Mouse (Mus musculus) hindbrain, postnatal 0 days (tissue): ENCODE measurements around the gene Cngb1. TPM values are rescaled to one million over a fixed set of nuclear protein-coding genes. Genes with fewer than 3 reads are reported as not detected.

Source experiments
- ATAC-seq: fragments of 200-750 bp; cut with Nextera tagmentation; 2 replicates; pipeline ENCODE4 v1.8.0; 2017; ENCODE audit warnings: mild to moderate bottlenecking, moderate TSS enrichment, moderate library complexity
- DNase-seq: peaks from one replicate; pipeline ENCODE4 v3.0.0-alpha.2; 2015; ENCODE audit warnings: low spot score
- H3K27ac ChIP-seq: fragments of 300-500 bp; sonication (generic); 2 replicates; pipeline ENCODE4 v1.5.1; 2014; ENCODE audit warnings: mild to moderate bottlenecking
- H3K27me3 ChIP-seq: fragments of 300-500 bp; sonication (generic); 2 replicates; pipeline ENCODE4 v1.6.1; 2014; ENCODE audit warnings: low read length, mixed read lengths; ENCODE audit not compliant: insufficient read depth
- H3K36me3 ChIP-seq: fragments of 300-500 bp; sonication (generic); 2 replicates; pipeline ENCODE4 v1.6.1; 2014; ENCODE audit warnings: low read length, mixed read lengths; ENCODE audit not compliant: insufficient read depth
- H3K4me1 ChIP-seq: fragments of 300-500 bp; sonication (generic); 2 replicates; pipeline ENCODE4 v1.6.1; 2014; ENCODE audit warnings: antibody characterized with exemption, low read length, mixed read lengths; ENCODE audit not compliant: insufficient read depth
- H3K4me2 ChIP-seq: fragments of 300-500 bp; sonication (generic); 2 replicates; pipeline ENCODE4 v1.6.1; 2014; ENCODE audit warnings: low read depth, mild to moderate bottlenecking, low read length, moderate library complexity, mixed read lengths
- H3K4me3 ChIP-seq: fragments of 300-500 bp; sonication (generic); 2 replicates; pipeline ENCODE4 v1.5.1; 2014; ENCODE audit warnings: low read length
- H3K9ac ChIP-seq: fragments of 300-500 bp; sonication (generic); replicated peaks from 2 replicates; pipeline ENCODE4 v1.6.1; 2014; ENCODE audit warnings: mild to moderate bottlenecking, low read length, moderate library complexity, mixed read lengths
- H3K9me3 ChIP-seq: fragments of 300-500 bp; sonication (generic); 2 replicates; pipeline ENCODE4 v1.6.1; 2016; ENCODE audit warnings: low read length, mixed read lengths
- CTCF ChIP-seq: IDR thresholded peaks from 2 replicates; pipeline ENCODE4 v1.5.1; 2016; ENCODE audit warnings: antibody characterized with exemption, control low read depth, low read depth
- WGBS: fragments of 180-500 bp; shearing (Covaris S2); extraction: QIAGEN DNeasy Blood & Tissue Kit; methylation state at CpG from one replicate; pipeline ENCODE4 v1.1.7; 2014; 5-methylcytosine and 5-hydroxymethylcytosine counted together
- polyA plus RNA-seq: library from polyadenylated mRNA; unstranded; fragments of >200 nt; fragmentation: Nextera tagmentation; extraction: Ambion mirVana; gene quantifications from 2 replicates; pipeline ENCODE4 v1.2.1, GENCODE M21; 2015
- total RNA-seq: library from RNA; depleted of rRNA; stranded (reverse); fragments of >200 nt; gene quantifications from 2 replicates; pipeline ENCODE4 v1.2.3, GENCODE M21; 2014

The Cngb1 gene
- total and polyA plus RNA-seq, 2 experiments from 2014 or later: 0.52 to 1.2 TPM

DNA sequence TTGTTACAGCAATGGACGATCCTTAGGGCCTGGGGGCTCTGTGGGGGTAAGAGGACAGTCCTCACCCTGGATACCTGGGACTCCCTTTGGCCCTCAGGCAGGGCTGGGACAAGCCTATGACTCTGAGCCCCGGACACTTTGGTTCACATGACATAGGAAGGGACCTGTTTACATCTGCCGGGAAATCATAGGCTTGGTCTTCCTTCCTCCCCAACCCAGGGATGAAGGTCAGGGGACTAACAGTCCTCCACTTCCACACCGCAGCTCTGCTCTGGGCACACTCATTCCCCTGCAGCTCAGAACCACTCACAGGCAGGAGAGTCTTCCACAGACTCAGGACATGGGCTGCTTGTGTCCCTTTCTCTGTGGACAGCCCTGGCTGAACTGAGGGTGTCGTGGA lies 20.4 kb upstream of the Cngb1 start:
- Histone ChIP-seq H3K4me1 (peaks cover 11% of the 10 kb centered on the region), H3K27me3 (no peaks in the 10 kb centered on the region), H3K36me3 (peaks cover 37% of the 10 kb centered on the region), H3K27ac (no peak overlapping the region), H3K4me2 (no peak overlapping the region), H3K4me3 (no peak overlapping the region), H3K9me3 (no peaks in the 10 kb centered on the region), H3K9ac (no peak overlapping the region)
- DNase-seq (no peak), ATAC-seq (no peak)
- 94% methylated on average over 5 of the region's 5 CpGs for WGBS
- no peak for TF ChIP-seq CTCF

DNA sequence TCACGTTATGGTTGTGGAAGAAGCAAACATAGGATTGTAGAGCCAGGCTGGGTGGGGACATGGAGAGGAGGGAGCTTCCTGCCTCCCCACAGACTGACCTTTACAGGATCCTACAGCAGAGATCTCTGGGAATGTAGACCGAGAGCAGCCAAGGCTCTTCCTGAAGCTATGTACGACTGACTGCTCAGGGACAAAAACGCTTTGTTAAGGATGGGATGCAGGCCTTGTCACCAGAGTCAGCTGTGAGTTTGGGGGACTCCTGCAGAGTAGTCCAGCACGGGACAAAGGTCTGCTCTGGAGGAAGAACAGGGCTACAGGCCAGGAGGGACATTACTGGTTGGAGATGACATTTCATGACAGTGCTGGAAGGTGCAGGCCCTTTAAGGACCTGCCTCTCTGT lies 18.3 kb upstream of the Cngb1 start:
- Histone ChIP-seq H3K9me3 (no peaks in the 10 kb centered on the region), H3K4me1 (0 out of 2 replicates have a peak, but pooled peaks cover 4% of the 10 kb centered on the region), H3K4me3 (no peak overlapping the region), H3K9ac (no peak overlapping the region), H3K36me3 (peaks cover 37% of the 10 kb centered on the region), H3K4me2 (no peak overlapping the region), H3K27me3 (no peaks in the 10 kb centered on the region), H3K27ac (peak overlapping the region; percentile 43; the same call in 1 of the 2 replicates)
- peak; percentile 36; the same call in 1 of the 2 replicates for ATAC-seq
- 21% methylated on average over 5 of the region's 5 CpGs for WGBS
- no peak for DNase-seq
- TF ChIP-seq CTCF: no peak

DNA sequence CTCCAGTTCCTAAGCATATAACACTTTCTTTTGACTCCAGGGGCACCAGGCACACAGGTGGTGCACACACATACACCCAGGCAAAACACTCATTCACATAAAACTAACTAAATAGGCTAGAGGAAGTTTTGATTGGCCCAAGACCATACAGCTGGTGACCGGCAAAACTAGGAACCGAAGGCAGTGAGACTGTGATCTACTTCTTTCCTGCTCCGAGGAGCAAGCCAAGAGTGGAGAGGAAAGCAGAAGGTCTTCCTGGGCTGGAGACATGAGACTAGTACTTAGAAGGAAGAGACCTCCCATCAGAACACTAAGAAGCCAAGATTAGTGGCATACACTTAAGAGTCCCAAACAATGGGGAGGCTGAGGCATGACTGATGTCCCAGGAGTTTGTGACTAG lies 16.8 kb upstream of the Cngb1 start:
- no peak overlapping the region for H3K9ac ChIP-seq
- WGBS: 80% methylated on average over 3 of the region's 3 CpGs
- H3K4me2 ChIP-seq: no peak overlapping the region
- DNase-seq (no peak), ATAC-seq (no peak)
- H3K36me3 ChIP-seq: peaks cover 25% of the 10 kb centered on the region
- no peaks in the 10 kb centered on the region for H3K9me3 ChIP-seq
- no peak for TF ChIP-seq CTCF
- 0 out of 2 replicates have a peak, but pooled peaks cover 3% of the 10 kb centered on the region for H3K4me1 ChIP-seq
- no peak overlapping the region for H3K4me3 ChIP-seq
- no peak overlapping the region for H3K27ac ChIP-seq
- H3K27me3 ChIP-seq: no peaks in the 10 kb centered on the region

DNA sequence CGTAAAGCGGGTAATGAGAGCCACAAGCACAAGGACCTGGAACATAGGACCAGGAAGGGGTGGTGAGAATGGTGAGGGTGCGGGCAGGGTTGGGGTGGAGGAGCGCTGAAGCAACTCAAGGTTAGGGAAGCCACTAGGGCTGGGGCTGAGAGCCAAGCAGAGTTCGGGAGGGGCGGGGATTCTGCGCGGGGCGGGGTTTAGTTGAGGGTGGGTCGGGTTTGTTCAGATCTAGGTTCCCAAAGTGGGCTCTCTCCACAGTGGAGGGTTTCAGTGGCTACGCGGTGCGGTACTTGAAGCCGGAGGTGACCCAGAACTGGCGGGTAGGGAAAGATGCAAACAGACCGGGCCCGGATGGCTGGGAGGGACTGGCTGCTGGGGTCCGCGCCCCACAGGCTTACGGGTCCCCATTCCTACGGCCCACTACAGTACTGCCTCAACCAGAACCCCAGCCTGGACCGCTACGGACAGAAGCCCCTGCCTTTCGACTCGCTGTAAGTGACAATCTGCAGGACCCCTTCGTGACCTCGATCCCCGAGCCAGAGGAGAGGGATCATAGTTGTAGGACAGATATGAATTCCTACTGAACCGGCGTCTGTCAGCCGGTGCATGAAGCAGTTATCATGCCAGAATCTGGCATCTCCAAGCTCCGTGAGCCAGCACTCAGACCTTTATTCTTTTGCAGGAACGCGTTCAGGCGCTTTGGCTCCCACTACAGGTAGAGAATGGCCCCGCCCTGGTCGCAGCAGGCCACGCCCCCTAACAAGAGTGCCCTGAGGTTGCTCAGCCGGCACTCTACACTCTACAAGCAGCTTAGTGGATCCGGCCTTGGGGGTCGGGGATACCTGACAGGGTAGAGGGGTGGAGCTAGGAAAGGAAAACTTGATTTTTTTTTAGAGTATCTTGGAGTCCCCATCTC lies 14.1 kb upstream of the Cngb1 start:
- Histone ChIP-seq H3K4me1 (0 out of 2 replicates have a peak, but pooled peaks cover 3% of the 10 kb centered on the region), H3K4me3 (peak overlapping the region; percentile 42), H3K36me3 (no peaks in the 10 kb centered on the region; the same call in 1 of the 2 replicates), H3K27ac (no peak overlapping the region), H3K9ac (peak overlapping the region; percentile 39), H3K27me3 (no peaks in the 10 kb centered on the region), H3K4me2 (peak overlapping the region; percentile 84), H3K9me3 (no peaks in the 10 kb centered on the region)
- DNase-seq: peak; percentile 77
- ATAC-seq: peak; percentile 77
- TF ChIP-seq CTCF: peak; percentile 52
- 3% methylated on average over 41 of the region's 41 CpGs for WGBS

DNA sequence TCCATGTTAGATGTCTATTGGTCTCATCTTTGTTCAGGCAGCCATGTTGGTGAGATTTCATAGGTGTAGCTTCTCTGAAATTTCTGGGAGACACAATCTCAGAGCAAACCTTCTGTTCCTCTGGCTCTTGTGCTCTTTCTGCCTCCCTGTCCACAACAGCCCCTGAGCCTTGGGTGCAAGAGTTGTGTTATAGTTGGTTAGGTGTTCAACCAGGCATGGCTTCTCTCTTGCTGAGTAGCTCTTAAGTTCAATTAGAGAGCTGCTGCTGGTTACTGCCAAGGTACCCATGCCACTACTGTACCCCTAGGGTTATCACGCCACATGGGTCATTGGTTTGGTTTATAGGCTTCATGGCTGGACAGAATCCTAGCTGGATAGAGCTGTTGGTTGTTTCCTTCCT lies 9.0 kb upstream of the Cngb1 start:
- Histone ChIP-seq H3K9me3 (no peaks in the 10 kb centered on the region), H3K36me3 (no peaks in the 10 kb centered on the region), H3K4me3 (no peak overlapping the region), H3K4me2 (no peak overlapping the region), H3K27ac (no peak overlapping the region), H3K4me1 (0 out of 2 replicates have a peak, but pooled peaks cover 3% of the 10 kb centered on the region), H3K27me3 (no peaks in the 10 kb centered on the region), H3K9ac (no peak overlapping the region)
- no peak for ATAC-seq
- no peak for DNase-seq
- no peak for TF ChIP-seq CTCF
- 91% methylated on average over 1 of the region's 1 CpGs for WGBS

DNA sequence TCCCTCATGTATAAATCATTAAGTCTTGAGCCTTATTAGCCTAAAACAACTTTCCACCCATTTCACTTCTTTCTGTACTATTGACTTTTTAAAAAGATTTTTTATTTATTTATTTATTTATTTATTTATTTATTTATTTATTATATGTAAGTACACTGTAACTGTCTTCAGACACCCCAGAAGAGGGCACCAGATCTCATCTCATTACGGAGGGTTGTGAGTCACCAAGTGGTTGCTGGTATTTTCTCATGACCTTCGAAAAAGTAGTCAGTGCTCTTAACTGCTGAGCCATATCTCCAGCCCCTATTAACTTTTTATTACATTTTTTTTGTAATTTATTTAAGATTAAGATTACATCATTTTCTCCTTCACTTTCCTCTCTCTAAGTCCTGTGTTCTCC lies 8.3 kb upstream of the Cngb1 start:
- Histone ChIP-seq H3K27ac (no peak overlapping the region), H3K27me3 (no peaks in the 10 kb centered on the region), H3K4me1 (no peaks in the 10 kb centered on the region), H3K4me3 (no peak overlapping the region), H3K36me3 (no peaks in the 10 kb centered on the region), H3K9ac (no peak overlapping the region), H3K4me2 (no peak overlapping the region), H3K9me3 (no peaks in the 10 kb centered on the region)
- DNase-seq: no peak
- ATAC-seq: no peak
- 87% methylated on average over 2 of the region's 2 CpGs for WGBS
- TF ChIP-seq CTCF: no peak

DNA sequence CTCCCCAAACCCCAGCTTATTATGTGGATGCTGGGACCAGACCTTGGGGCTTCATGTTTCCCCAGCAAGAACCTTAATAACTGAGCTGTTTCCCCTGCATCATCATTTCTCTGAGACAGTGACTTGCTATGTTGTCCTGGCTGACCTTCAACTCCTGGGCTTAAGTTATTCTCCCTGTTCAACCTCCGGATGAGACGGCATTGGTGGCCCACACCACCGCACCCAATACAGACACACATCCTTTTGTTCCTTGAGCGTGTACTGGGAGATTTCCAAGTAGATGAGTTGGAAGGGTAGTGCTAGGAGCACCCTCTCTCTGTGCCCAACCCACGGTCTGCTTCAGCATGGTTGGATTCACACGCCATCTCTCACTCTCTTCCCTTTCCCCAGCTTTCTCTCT lies 7.5 kb upstream of the Cngb1 start:
- 84% methylated on average over 6 of the region's 6 CpGs for WGBS
- no peaks in the 10 kb centered on the region for H3K4me1 ChIP-seq
- TF ChIP-seq CTCF: no peak

More for the DNA sequence above, 7.5 kb upstream of the Cngb1 start:
- DNase-seq (no peak), ATAC-seq (no peak)
- Histone ChIP-seq H3K9ac (no peak overlapping the region), H3K4me3 (no peak overlapping the region), H3K9me3 (no peaks in the 10 kb centered on the region), H3K27me3 (no peaks in the 10 kb centered on the region), H3K27ac (no peak overlapping the region), H3K36me3 (no peaks in the 10 kb centered on the region), H3K4me2 (no peak overlapping the region)
